Mouse (Mus musculus) cerebellum, adult 18-20 months (tissue): ENCODE data around the gene Ccdc110.

ENCODE experiments used
- DNase-seq, 2 experiments: peaks; one replicate each; pipeline ENCODE4 v3.0.0; 2021

Gene Ccdc110

GRCm38 (mm10) chr8:45986665-45987064 is 52.2 kb downstream of the Ccdc110 start:
- DNase-seq: no peak

GRCm38 (mm10) chr8:45988189-45988588 is 53.8 kb downstream of the Ccdc110 start:
- DNase-seq: no peak

- no peak for DNase-seq
These were observed 56.4 kb downstream of the Ccdc110 start for GRCm38 (mm10) chr8:45990631-45991310.
